Mouse (Mus musculus): ENCODE data around the gene H2-Ke6.

GRCm38 (mm10) chr17:34033441-34033840 lies 5.6 kb upstream of the H2-Ke6 start:
- TF ChIP-seq CTCF (IDR thresholded peaks at IDR 0.05; ENCODE audit: low read depth, low read length) = no peak
- TF ChIP-seq POLR2A (IDR thresholded peaks at IDR 0.05; ENCODE audit: extremely low read depth, insufficient read depth, low read length) = no peak

All from liver, adult 2 months (tissue).